Mouse (Mus musculus): ENCODE results near the gene Golga4.

- no peak for TF ChIP-seq POLR2A (IDR thresholded peaks at IDR 0.05; ENCODE audit: control insufficient read depth, extremely low read depth, insufficient read depth, low read length, poor library complexity)
- TF ChIP-seq CTCF (IDR thresholded peaks at IDR 0.05; ENCODE audit: borderline replicate concordance, control insufficient read depth, extremely low read depth, insufficient read depth, low read length, poor library complexity) = no peak
Measured at GRCm38 (mm10) chr9:118487636-118488035, 18.4 kb upstream of the Golga4 start.
